Mouse (Mus musculus): ENCODE measurements around the gene Tbc1d2b. TPM values are rescaled to one million over a fixed set of nuclear protein-coding genes. Genes with fewer than 3 reads are reported as not detected.

Tbc1d2b gene
- polyA plus RNA-seq, 1 experiment = 14.9 TPM

DNA sequence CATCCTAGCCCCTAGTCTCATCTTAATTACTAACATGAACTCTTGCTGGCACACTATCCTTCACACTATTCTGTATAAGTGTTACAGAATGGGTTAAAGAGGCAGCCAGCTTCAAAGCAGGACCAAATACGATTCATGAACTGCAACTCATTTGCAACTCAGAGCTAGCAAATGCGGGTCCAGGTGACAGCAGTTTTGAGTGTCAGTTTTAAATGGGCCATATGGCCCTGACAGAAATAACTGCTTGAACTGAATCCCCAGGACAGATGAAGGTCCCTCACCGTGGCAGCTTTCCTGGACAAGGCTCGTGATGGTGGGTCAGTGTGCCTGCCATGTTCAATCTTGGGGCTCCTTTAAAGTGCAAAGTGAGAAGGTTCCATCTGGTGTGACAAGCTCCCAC, 100.6 kb downstream of the Tbc1d2b start:
- DNase-seq = peak; percentile 32 to 66
- H3K4me3 ChIP-seq (replicated peaks; ENCODE audit: insufficient read depth, low read depth, low read length) = no peak overlapping the region
- 10% methylated on average over 4 of the region's 4 CpGs for WGBS
- TF ChIP-seq POLR2A (IDR thresholded peaks at IDR 0.05; ENCODE audit: borderline replicate concordance, insufficient read depth, low read length) (no peak), CTCF (IDR thresholded peaks at IDR 0.05; ENCODE audit: borderline replicate concordance, insufficient read depth, low read depth, low read length) (no peak)
- H3K4me1 ChIP-seq (ENCODE audit: control insufficient read depth, insufficient read depth, low read length) = no peaks in the 10 kb centered on the region; the same call in 1 of the 2 replicates
- no peaks in the 10 kb centered on the region for H3K27me3 ChIP-seq (ENCODE audit: control insufficient read depth, insufficient read depth, low read length)
- no peak overlapping the region for H3K27ac ChIP-seq (ENCODE audit: insufficient read depth, low read length)

DNA sequence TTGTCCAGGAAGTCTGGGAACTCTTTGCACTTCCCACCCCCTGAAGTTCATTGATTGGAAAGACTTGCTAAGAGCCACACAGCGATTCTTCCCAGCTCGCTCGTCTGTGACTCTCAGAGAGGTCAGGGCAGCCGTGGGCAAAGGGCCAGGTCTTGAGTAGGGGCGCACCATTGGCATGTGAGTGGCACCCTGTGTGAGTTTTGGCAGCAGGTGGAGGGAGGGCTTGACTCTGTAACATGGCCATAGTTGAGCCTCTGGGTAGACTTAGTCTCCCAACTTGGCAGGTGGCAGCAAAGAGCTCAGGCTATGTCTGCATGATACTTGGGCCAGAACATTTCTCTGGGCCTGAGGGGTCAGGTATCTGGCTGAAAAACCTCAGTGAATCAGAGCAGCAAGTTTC, 104.0 kb downstream of the Tbc1d2b start:
- Histone ChIP-seq H3K27ac (ENCODE audit: insufficient read depth, low read length) (no peak overlapping the region), H3K27me3 (ENCODE audit: control insufficient read depth, insufficient read depth, low read length) (no peaks in the 10 kb centered on the region), H3K4me1 (ENCODE audit: control insufficient read depth, insufficient read depth, low read length) (no peaks in the 10 kb centered on the region; the same call in 1 of the 2 replicates), H3K4me3 (replicated peaks; ENCODE audit: insufficient read depth, low read depth, low read length) (no peak overlapping the region)
- DNase-seq = no peak
- no peak for TF ChIP-seq CTCF (IDR thresholded peaks at IDR 0.05; ENCODE audit: borderline replicate concordance, insufficient read depth, low read depth, low read length)
- no peak for TF ChIP-seq POLR2A (IDR thresholded peaks at IDR 0.05; ENCODE audit: borderline replicate concordance, insufficient read depth, low read length)
- WGBS = 48% methylated on average over 5 of the region's 5 CpGs

DNA sequence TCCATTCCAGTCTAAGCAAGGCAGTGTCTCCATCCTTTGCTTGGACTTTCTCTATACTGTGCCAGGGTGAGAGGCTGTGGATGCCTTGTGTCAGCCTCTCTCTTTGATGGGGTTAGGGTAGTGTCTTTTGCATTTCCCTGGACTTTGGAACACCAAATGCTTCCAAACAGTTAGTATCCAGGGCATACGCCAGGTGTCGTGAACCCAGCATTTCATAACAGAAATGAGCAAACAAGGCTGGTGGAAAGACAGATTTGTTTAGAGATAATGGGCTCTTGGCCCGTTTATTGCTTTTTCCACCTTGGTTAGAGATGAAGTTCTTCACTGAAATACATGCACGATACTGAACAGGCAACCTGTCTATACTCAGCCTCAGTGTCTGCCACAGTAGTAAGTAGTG, 105.0 kb downstream of the Tbc1d2b start:
- TF ChIP-seq CTCF (IDR thresholded peaks at IDR 0.05; ENCODE audit: borderline replicate concordance, insufficient read depth, low read depth, low read length) (no peak), POLR2A (IDR thresholded peaks at IDR 0.05; ENCODE audit: borderline replicate concordance, insufficient read depth, low read length) (no peak)
- 96% methylated on average over 4 of the region's 4 CpGs for WGBS
- no peak overlapping the region for H3K27ac ChIP-seq (ENCODE audit: insufficient read depth, low read length)

DNA sequence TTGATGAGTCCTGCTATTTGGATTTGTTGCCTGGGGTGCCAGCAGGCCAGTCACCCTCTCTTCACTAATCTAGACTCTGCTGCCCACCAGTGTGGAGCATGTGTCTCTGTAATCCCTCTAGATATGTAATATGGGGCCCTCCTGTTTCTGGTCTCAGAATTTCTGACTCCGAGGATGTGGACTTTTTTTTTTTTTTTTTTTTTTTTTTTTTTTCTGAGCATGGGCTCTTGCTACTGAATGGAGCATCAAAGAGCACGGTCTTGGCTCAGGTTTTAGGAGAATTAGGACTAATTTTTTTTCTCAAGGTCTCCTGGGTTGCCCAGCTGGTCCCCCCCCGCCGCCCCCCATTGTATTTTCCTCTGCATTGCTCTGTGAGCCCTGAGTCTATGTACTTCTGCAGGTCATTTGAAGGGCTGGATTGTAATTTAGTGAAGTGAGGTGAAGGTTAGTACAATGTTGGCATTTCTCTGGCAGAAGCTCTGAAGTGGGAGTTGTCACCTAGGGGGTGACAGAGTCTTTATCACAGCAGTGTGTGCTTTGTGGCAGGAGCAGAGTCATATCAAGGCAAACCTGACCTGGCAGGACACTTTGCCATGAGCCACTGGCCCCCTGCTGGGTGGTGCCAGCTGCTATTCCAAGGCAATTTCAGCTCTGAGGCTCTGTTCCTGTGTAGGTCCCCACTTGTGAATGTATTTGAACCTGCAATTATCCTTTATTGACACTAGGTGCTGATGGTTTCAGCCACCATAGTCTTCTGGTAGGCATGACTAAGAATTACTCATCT, 105.7 kb downstream of the Tbc1d2b start:
- TF ChIP-seq CTCF (IDR thresholded peaks at IDR 0.05; ENCODE audit: borderline replicate concordance, insufficient read depth, low read depth, low read length) (no peak), POLR2A (IDR thresholded peaks at IDR 0.05; ENCODE audit: borderline replicate concordance, insufficient read depth, low read length) (no peak)
- 86% methylated on average over 4 of the region's 4 CpGs for WGBS
- no peaks in the 10 kb centered on the region for H3K27me3 ChIP-seq (ENCODE audit: control insufficient read depth, insufficient read depth, low read length)
- DNase-seq = no peak
- no peak overlapping the region for H3K4me3 ChIP-seq (replicated peaks; ENCODE audit: insufficient read depth, low read depth, low read length)
- H3K4me1 ChIP-seq (ENCODE audit: control insufficient read depth, insufficient read depth, low read length) = no peaks in the 10 kb centered on the region; the same call in 1 of the 2 replicates
- no peak overlapping the region for H3K27ac ChIP-seq (ENCODE audit: insufficient read depth, low read length)

More for the DNA sequence above, 105.0 kb downstream of the Tbc1d2b start:
- H3K4me3 ChIP-seq (replicated peaks; ENCODE audit: insufficient read depth, low read depth, low read length) = no peak overlapping the region
- no peaks in the 10 kb centered on the region for H3K27me3 ChIP-seq (ENCODE audit: control insufficient read depth, insufficient read depth, low read length)
- H3K4me1 ChIP-seq (ENCODE audit: control insufficient read depth, insufficient read depth, low read length) = no peaks in the 10 kb centered on the region; the same call in 1 of the 2 replicates
- no peak for DNase-seq

DNA sequence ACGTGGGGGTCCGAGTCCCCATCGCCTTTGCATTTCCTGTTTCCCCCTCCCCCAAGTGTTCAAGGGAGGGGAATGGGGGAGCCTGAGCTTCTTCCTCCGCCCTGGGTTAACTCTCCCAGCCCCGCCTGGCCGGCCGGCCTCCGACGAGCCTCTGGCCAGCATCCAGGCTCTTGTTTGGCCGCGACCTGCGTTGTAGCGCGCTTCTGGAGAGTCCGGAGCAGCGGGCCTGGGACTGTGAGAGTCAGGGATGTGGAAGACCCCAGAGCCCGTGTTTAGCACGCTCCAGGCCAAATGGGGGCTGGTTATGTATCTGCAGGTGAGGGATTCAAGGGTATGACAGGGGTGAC, 106.9 kb downstream of the Tbc1d2b start:
- WGBS = 2% methylated on average over 18 of the region's 18 CpGs
- TF ChIP-seq CTCF (IDR thresholded peaks at IDR 0.05; ENCODE audit: borderline replicate concordance, insufficient read depth, low read depth, low read length) = no peak
- no peak for TF ChIP-seq POLR2A (IDR thresholded peaks at IDR 0.05; ENCODE audit: borderline replicate concordance, insufficient read depth, low read length)
- H3K4me1 ChIP-seq (ENCODE audit: control insufficient read depth, insufficient read depth, low read length) = no peaks in the 10 kb centered on the region; the same call in 1 of the 2 replicates
- no peak overlapping the region for H3K27ac ChIP-seq (ENCODE audit: insufficient read depth, low read length)
- no peaks in the 10 kb centered on the region for H3K27me3 ChIP-seq (ENCODE audit: control insufficient read depth, insufficient read depth, low read length)
- peak overlapping the region; percentile 53 for H3K4me3 ChIP-seq (replicated peaks; ENCODE audit: insufficient read depth, low read depth, low read length)
- DNase-seq = peak; percentile 24 to 35

DNA sequence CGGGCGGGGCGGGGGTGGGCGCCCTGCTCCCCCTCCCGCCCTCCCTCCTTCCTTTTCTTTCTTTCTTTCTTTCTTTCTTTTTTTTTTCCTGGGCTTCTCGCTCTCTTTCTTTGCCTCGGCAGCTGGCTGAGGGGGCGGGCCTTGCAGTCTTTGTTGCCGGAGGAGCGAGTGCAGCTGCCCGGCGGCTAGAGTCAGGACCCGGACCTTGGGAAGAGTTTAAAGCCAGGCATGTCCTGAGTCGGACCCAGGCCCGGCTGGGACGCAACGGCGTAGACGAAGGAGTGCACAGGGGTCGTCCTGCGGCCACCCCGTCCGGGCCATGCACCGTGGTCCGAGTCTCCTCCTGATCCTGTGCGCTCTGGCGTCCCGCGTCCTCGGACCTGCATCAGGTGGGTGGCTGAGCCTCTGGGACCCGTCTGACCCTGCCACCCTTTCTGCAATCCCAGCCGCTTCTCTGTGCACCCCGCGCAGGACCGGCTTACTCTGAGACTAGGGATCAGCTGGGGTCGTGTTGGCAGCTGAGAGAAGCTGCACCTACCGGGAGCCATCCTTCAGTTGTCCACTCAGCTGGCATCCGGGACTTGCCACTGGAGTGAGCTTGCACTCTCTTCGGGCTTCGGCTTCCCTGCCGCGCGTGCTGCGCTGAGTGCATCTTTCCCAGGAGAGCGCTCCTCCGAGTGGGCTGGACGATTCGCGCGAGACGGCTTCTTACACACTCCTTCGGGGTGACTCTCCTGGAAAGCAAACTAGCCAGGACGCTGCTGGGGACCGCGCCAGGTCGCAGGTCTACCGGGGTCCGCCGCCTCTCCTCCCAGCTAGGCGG, 107.5 kb downstream of the Tbc1d2b start, which contains the start of gene Adamts7:
Adamts7 (plus strand) TSS at position 144 of the 823 bp plus-strand sequence.
- H3K27me3 ChIP-seq (ENCODE audit: control insufficient read depth, insufficient read depth, low read length) = no peaks in the 10 kb centered on the region
- peak within 1 kb of the TSS; percentile 53 for H3K4me3 ChIP-seq (replicated peaks; ENCODE audit: insufficient read depth, low read depth, low read length)
- WGBS = under 1% methylated on average over 58 of the region's 60 CpGs
- TF ChIP-seq POLR2A (IDR thresholded peaks at IDR 0.05; ENCODE audit: borderline replicate concordance, insufficient read depth, low read length) = no peak
- TF ChIP-seq CTCF (IDR thresholded peaks at IDR 0.05; ENCODE audit: borderline replicate concordance, insufficient read depth, low read depth, low read length) = no peak
- H3K27ac ChIP-seq (ENCODE audit: insufficient read depth, low read length) = no peak within 1 kb of the TSS
- peak; percentile 28 to 43 for DNase-seq
- H3K4me1 ChIP-seq (ENCODE audit: control insufficient read depth, insufficient read depth, low read length) = no peaks in the 10 kb centered on the region; the same call in 1 of the 2 replicates

DNA sequence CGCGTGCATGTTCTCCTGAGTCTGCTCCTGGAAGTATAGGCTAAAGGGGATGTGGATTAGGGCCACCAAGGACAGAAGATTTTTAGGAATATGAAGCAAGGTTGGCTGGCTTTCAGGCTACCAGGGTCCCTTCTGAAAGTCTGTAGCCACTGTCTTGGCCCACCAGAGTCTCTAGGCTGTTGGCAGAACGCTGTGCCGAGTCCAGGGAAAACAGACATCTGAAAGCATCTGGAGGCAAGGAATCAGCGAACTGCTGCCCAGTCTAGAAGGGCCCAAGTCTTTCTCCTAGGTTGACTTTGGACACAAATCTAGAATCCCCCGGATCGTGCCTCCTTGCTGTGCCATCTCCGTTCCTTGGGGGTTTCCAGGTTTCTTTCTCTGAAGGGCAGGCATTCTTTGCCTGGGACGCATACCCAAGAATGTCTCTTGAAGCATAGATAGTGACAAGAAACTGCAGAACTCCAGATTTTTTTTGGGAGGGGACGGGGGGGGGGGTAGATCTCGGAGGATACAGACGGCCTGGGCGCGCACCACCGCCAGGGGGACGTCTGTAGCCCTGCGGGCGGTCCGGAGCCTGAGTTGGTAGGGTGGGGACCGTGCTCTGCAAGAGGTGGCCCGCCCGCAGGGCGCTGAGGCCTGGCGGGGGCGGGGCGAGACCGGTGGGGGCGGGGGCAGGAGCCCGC, 108.2 kb downstream of the Tbc1d2b start:
- no peak for DNase-seq
- Histone ChIP-seq H3K27ac (ENCODE audit: insufficient read depth, low read length) (no peak overlapping the region), H3K27me3 (ENCODE audit: control insufficient read depth, insufficient read depth, low read length) (no peaks in the 10 kb centered on the region), H3K4me1 (ENCODE audit: control insufficient read depth, insufficient read depth, low read length) (no peaks in the 10 kb centered on the region; the same call in 1 of the 2 replicates), H3K4me3 (replicated peaks; ENCODE audit: insufficient read depth, low read depth, low read length) (no peak overlapping the region)
- WGBS = 17% methylated on average over 27 of the region's 29 CpGs
- TF ChIP-seq POLR2A (IDR thresholded peaks at IDR 0.05; ENCODE audit: borderline replicate concordance, insufficient read depth, low read length) = no peak
- no peak for TF ChIP-seq CTCF (IDR thresholded peaks at IDR 0.05; ENCODE audit: borderline replicate concordance, insufficient read depth, low read depth, low read length)

Other genes with a start within 250 kb of the Tbc1d2b start
- gene Ctsh, start 216.7 kb downstream of the Tbc1d2b start, polyA plus RNA-seq (2012; rRNA removed) = 13.8 and 16.3 TPM in 2 replicates
- 468 and 520 TPM in 2 replicates for gene Morf4l1, start 156.0 kb downstream of the Tbc1d2b start, polyA plus RNA-seq (2012; rRNA removed)
- gene Adamts7, start 107.7 kb downstream of the Tbc1d2b start, polyA plus RNA-seq (2012; rRNA removed) = 0.34 and 0.49 TPM in 2 replicates